Mouse (Mus musculus) ovary, adult 18-20 months (tissue): ENCODE measurements around the gene Slc39a1.
"Not testable (repeated sequence)": the region's sequence is repeated elsewhere in the genome, so short reads cannot be mapped to it uniquely, and the experiment has no call there.

ENCODE experiments used
- DNase-seq: peaks from one replicate; pipeline ENCODE4 v3.0.0; 2022; ENCODE audit warnings: low spot score, mixed read lengths

Gene Slc39a1

GRCm38 (mm10) chr3:90241669-90242358 lies 6.2 kb upstream of the Slc39a1 start:
- no peak for DNase-seq

GRCm38 (mm10) chr3:90242984-90243775 lies 4.8 kb upstream of the Slc39a1 start, which contains the start of gene Creb3l4:
TSS of gene Creb3l4 (minus strand) at chr3:90243512.
- peak; percentile 60 for DNase-seq

GRCm38 (mm10) chr3:90245406-90245805 lies 2.6 kb upstream of the Slc39a1 start:
- DNase-seq: no peak

- no peak for DNase-seq
Measured at GRCm38 (mm10) chr3:90247630-90247959, 377 bp upstream of the Slc39a1 start.

- DNase-seq: no peak
Measured at GRCm38 (mm10) chr3:90248746-90249100, 751 bp downstream of the Slc39a1 start.

- no peak for DNase-seq
Measured at GRCm38 (mm10) chr3:90250791-90251190, 2.8 kb downstream of the Slc39a1 start.

GRCm38 (mm10) chr3:90251731-90252226 lies 3.8 kb downstream of the Slc39a1 start:
- not testable (repeated sequence) for DNase-seq

GRCm38 (mm10) chr3:90252659-90253058 lies 4.7 kb downstream of the Slc39a1 start:
- not testable (repeated sequence) for DNase-seq

GRCm38 (mm10) chr3:90253174-90253573 lies 5.2 kb downstream of the Slc39a1 start:
- DNase-seq: not testable (repeated sequence)

- peak; percentile 97 for DNase-seq
Measured at GRCm38 (mm10) chr3:90253653-90254418, 5.9 kb downstream of the Slc39a1 start, which contains the start of gene Crtc2. TSS of gene Crtc2 (plus strand) at chr3:90254163.

- DNase-seq: no peak
Measured at GRCm38 (mm10) chr3:90254419-90255193, 6.6 kb downstream of the Slc39a1 start.

- DNase-seq: no peak
Measured at GRCm38 (mm10) chr3:90255194-90255565, 7.2 kb downstream of the Slc39a1 start.

- no peak for DNase-seq
Measured at GRCm38 (mm10) chr3:90255784-90256353, 7.9 kb downstream of the Slc39a1 start.

GRCm38 (mm10) chr3:90256731-90257530 lies 9.0 kb downstream of the Slc39a1 start:
- no peak for DNase-seq

- DNase-seq: no peak
Measured at GRCm38 (mm10) chr3:90258521-90258920, 10.5 kb downstream of the Slc39a1 start.

- no peak for DNase-seq
Measured at GRCm38 (mm10) chr3:90263121-90263771, 15.3 kb downstream of the Slc39a1 start.

- no peak for DNase-seq
Measured at GRCm38 (mm10) chr3:90264687-90265033, 16.7 kb downstream of the Slc39a1 start.

GRCm38 (mm10) chr3:90265034-90265931 lies 17.3 kb downstream of the Slc39a1 start, which contains the start of gene Dennd4b:
TSS of gene Dennd4b (plus strand) at chr3:90265185.
- DNase-seq: peak; percentile 78
